Mouse (Mus musculus) G1E (cell line): ENCODE measurements around the gene Plekhg5.

ENCODE experiments used
- CTCF ChIP-seq: IDR thresholded peaks from 2 replicates; pipeline ENCODE4 v1.5.1; 2012; ENCODE audit warnings: low read depth, low read length, inconsistent platforms, mixed read lengths
- GATA1 ChIP-seq: IDR thresholded peaks from 2 replicates; pipeline ENCODE4 v1.6.1; 2012; ENCODE audit warnings: borderline replicate concordance, low read length, inconsistent platforms, mixed read lengths
- GATA2 ChIP-seq: IDR thresholded peaks from 2 replicates; pipeline ENCODE4 v1.6.1; 2012; ENCODE audit warnings: low read depth, low read length, inconsistent platforms, borderline replicate concordance
- POLR2AphosphoS5 ChIP-seq: IDR thresholded peaks from 2 replicates; pipeline ENCODE4 v1.6.1; 2012; ENCODE audit warnings: low read depth, low read length, inconsistent platforms; ENCODE audit not compliant: insufficient replicate concordance

GRCm38 (mm10) chr4:152079261-152079660, 7.0 kb downstream of the Plekhg5 start:
- TF ChIP-seq GATA2: no peak
- no peak for TF ChIP-seq POLR2AphosphoS5
- TF ChIP-seq CTCF: no peak
- TF ChIP-seq GATA1: no peak
